Mouse (Mus musculus) hindbrain, embryonic 11.5 days (tissue): Measurements from ENCODE around the gene Lrp2. TPM values are rescaled to one million over a fixed set of nuclear protein-coding genes. Genes with fewer than 3 reads are reported as not detected.
A peak's percentile ranks its signal among the peaks of the same experiment; 100 is the strongest.

Experiments
- ATAC-seq: fragments of 200-750 bp; cut with Nextera tagmentation; 2 replicates; pipeline ENCODE4 v1.8.0; 2017; ENCODE audit warnings: mild to moderate bottlenecking, moderate TSS enrichment, moderate library complexity; ENCODE audit not compliant: low FRiP score
- DNase-seq: peaks from one replicate; pipeline ENCODE4 v3.0.0-alpha.2; 2015; ENCODE audit warnings: low spot score
- H3K27ac ChIP-seq: fragments of 300-500 bp; sonication (generic); 2 replicates; pipeline ENCODE4 v1.5.1; 2014; ENCODE audit warnings: mild to moderate bottlenecking, low read depth, low read length
- H3K27me3 ChIP-seq: fragments of 300-500 bp; sonication (generic); 2 replicates; pipeline ENCODE4 v1.6.1; 2014; ENCODE audit warnings: mild to moderate bottlenecking, low read length, moderate library complexity, mixed read lengths; ENCODE audit not compliant: control insufficient read depth, insufficient read depth
- H3K36me3 ChIP-seq: fragments of 300-500 bp; sonication (generic); 2 replicates; pipeline ENCODE4 v1.6.1; 2014; ENCODE audit warnings: mild to moderate bottlenecking, low read length, moderate library complexity, mixed read lengths; ENCODE audit not compliant: control insufficient read depth, insufficient read depth
- H3K4me1 ChIP-seq: fragments of 300-500 bp; sonication (generic); replicated peaks from 2 replicates; pipeline ENCODE4 v1.6.1; 2014; ENCODE audit warnings: low read length, mixed read lengths; ENCODE audit not compliant: control insufficient read depth, insufficient read depth
- H3K4me2 ChIP-seq: fragments of 300-500 bp; sonication (generic); replicated peaks from 2 replicates; pipeline ENCODE4 v1.6.1; 2014; ENCODE audit warnings: mild to moderate bottlenecking, low read depth, low read length
- H3K4me3 ChIP-seq: fragments of 300-500 bp; sonication (generic); 2 replicates; pipeline ENCODE4 v1.5.1; 2014; ENCODE audit warnings: low read depth, low read length
- H3K9ac ChIP-seq: fragments of 300-500 bp; sonication (generic); 2 replicates; pipeline ENCODE4 v1.6.1; 2014; ENCODE audit warnings: low read depth, low read length
- H3K9me3 ChIP-seq: fragments of 300-500 bp; sonication (generic); 2 replicates; pipeline ENCODE4 v1.6.1; 2016; ENCODE audit warnings: low read length; ENCODE audit not compliant: control insufficient read depth
- whole genome bisulfite sequencing: fragments of 180-500 bp; shearing (Covaris S2); extraction: QIAGEN DNeasy Blood & Tissue Kit; methylation state at CpG from one replicate; pipeline ENCODE4 v1.1.7; 2014; 5-methylcytosine and 5-hydroxymethylcytosine counted together
- polyA plus RNA-seq: library from polyadenylated mRNA; unstranded; fragments of >200 nt; fragmentation: Nextera tagmentation; extraction: Ambion mirVana; gene quantifications from 2 replicates; pipeline ENCODE4 v1.2.1, GENCODE M21; 2014

Lrp2 gene
- polyA plus RNA-seq, 1 experiment from 2014 or later, result 2.9 TPM

DNA sequence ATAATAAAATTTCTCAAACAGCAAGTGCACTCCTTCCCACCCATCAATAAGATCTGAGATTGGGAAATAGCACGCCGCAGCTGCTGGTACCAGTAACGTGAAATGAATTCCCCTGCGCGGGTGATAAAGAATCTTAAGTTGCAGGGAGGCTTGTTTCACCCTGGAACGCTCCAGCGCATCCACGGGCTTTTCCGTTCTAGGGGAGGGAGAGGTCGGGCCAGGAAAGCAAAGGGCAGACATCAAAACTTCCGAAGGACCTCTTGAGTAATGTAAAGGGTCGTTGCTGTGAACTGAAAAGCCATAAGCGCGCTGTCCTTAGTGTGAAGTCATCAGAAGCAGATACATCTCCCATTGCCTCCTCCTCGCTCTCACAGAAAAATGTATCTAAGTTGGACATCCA lies 26.5 kb downstream of the Lrp2 start:
- H3K27ac ChIP-seq, result no peak overlapping the region
- WGBS, result 80% methylated on average over 15 of the region's 15 CpGs
- no peak overlapping the region for H3K4me2 ChIP-seq
- no peak overlapping the region for H3K9ac ChIP-seq
- no peaks in the 10 kb centered on the region for H3K4me1 ChIP-seq
- no peak for DNase-seq
- ATAC-seq, result no peak
- H3K4me3 ChIP-seq, result no peak overlapping the region
- H3K36me3 ChIP-seq, result no peaks in the 10 kb centered on the region
- H3K9me3 ChIP-seq, result no peaks in the 10 kb centered on the region
- no peaks in the 10 kb centered on the region for H3K27me3 ChIP-seq

- DNase-seq, result no peak
- Histone ChIP-seq H3K27ac (no peak overlapping the region), H3K27me3 (no peaks in the 10 kb centered on the region), H3K4me2 (no peak overlapping the region), H3K9ac (no peak overlapping the region), H3K9me3 (no peaks in the 10 kb centered on the region), H3K4me1 (no peaks in the 10 kb centered on the region), H3K36me3 (no peaks in the 10 kb centered on the region), H3K4me3 (no peak overlapping the region)
- WGBS, result 77% methylated on average over 7 of the region's 7 CpGs
- ATAC-seq, result no peak
Measured at GRCm38 (mm10) chr2:69556686-69557085, 29.2 kb downstream of the Lrp2 start.

DNA sequence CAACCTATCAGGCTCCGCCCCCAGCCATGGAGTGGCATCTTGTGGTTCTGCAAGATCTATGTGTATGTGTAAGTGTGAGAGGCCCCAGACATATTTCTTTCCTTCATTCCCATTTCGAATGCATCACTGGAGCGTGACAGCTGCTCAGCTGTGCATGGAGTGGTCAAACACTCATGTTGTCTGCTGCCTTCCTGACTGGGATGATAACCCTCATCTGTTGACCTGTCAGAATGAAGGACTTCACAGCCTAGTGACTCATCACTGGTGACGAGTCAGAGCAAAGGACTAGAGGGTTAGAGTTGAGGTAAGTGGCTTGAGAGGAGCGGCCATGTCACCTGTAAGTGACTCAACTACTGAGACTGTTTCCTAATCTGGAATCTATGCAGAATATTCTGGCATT lies 34.2 kb downstream of the Lrp2 start:
- DNase-seq, result no peak
- Histone ChIP-seq H3K36me3 (no peaks in the 10 kb centered on the region), H3K27ac (no peak overlapping the region), H3K9me3 (no peaks in the 10 kb centered on the region), H3K4me1 (no peaks in the 10 kb centered on the region), H3K27me3 (no peaks in the 10 kb centered on the region), H3K9ac (no peak overlapping the region), H3K4me2 (no peak overlapping the region), H3K4me3 (no peak overlapping the region)
- ATAC-seq, result no peak
- 79% methylated on average over 5 of the region's 5 CpGs for WGBS

DNA sequence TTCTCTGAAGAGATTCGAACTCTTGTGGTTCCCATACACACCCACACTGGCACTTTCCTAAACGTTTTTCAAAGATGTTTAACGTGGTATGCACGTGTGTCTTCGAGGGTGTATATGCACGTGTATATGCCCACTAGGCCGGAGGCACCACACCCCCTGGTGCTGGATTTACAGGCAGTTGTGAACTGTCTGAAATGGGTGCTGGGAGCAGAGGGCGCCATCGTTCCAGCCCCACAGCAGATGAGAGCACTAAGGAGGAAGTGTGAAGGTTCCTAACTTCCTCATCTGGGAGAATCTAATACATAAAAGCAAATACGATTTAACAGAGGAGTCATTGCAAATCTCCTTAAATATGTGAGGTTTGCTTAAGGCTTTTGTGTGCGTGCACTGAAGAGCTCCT lies 39.0 kb downstream of the Lrp2 start:
- H3K4me1 ChIP-seq, result no peaks in the 10 kb centered on the region
- ATAC-seq (no peak), DNase-seq (no peak)
- no peak overlapping the region for H3K9ac ChIP-seq
- H3K27ac ChIP-seq, result no peak overlapping the region
- 87% methylated on average over 11 of the region's 11 CpGs for WGBS
- H3K36me3 ChIP-seq, result no peaks in the 10 kb centered on the region
- no peaks in the 10 kb centered on the region for H3K9me3 ChIP-seq
- no peak overlapping the region for H3K4me2 ChIP-seq
- no peak overlapping the region for H3K4me3 ChIP-seq
- no peaks in the 10 kb centered on the region for H3K27me3 ChIP-seq

- Histone ChIP-seq H3K4me3 (no peak overlapping the region), H3K36me3 (no peaks in the 10 kb centered on the region), H3K9me3 (no peaks in the 10 kb centered on the region), H3K4me2 (no peak overlapping the region), H3K27me3 (no peaks in the 10 kb centered on the region), H3K9ac (no peak overlapping the region), H3K4me1 (no peaks in the 10 kb centered on the region), H3K27ac (no peak overlapping the region)
- no peak for ATAC-seq
- DNase-seq, result no peak
- WGBS, result 79% methylated on average over 7 of the region's 7 CpGs
Measured at GRCm38 (mm10) chr2:69536018-69536417, 49.8 kb downstream of the Lrp2 start.

GRCm38 (mm10) chr2:69531528-69532055 lies 54.3 kb downstream of the Lrp2 start:
- ATAC-seq, result peak; percentile 40; the same call in 1 of the 2 replicates
- Histone ChIP-seq H3K4me1 (no peaks in the 10 kb centered on the region), H3K36me3 (no peaks in the 10 kb centered on the region), H3K27me3 (no peaks in the 10 kb centered on the region), H3K9ac (peak overlapping the region; percentile 15; the same call in 1 of the 2 replicates), H3K4me3 (no peak overlapping the region), H3K4me2 (no peak overlapping the region), H3K9me3 (no peaks in the 10 kb centered on the region), H3K27ac (no peak overlapping the region)
- peak; percentile 31 for DNase-seq
- 24% methylated on average over 3 of the region's 3 CpGs for WGBS

- Histone ChIP-seq H3K36me3 (no peaks in the 10 kb centered on the region), H3K27ac (no peak overlapping the region), H3K9ac (no peak overlapping the region), H3K27me3 (no peaks in the 10 kb centered on the region), H3K9me3 (no peaks in the 10 kb centered on the region), H3K4me2 (no peak overlapping the region), H3K4me3 (no peak overlapping the region), H3K4me1 (no peaks in the 10 kb centered on the region)
- 11% methylated on average over 14 of the region's 14 CpGs for WGBS
- DNase-seq (no peak), ATAC-seq (peak; percentile 38; the same call in 1 of the 2 replicates)
Measured at GRCm38 (mm10) chr2:69530691-69531527, 55.0 kb downstream of the Lrp2 start.

- ATAC-seq, result no peak
- Histone ChIP-seq H3K4me1 (no peaks in the 10 kb centered on the region), H3K36me3 (no peaks in the 10 kb centered on the region), H3K4me2 (no peak overlapping the region), H3K4me3 (no peak overlapping the region), H3K9me3 (no peaks in the 10 kb centered on the region), H3K9ac (no peak overlapping the region), H3K27me3 (no peaks in the 10 kb centered on the region), H3K27ac (no peak overlapping the region)
- WGBS, result 34% methylated on average over 5 of the region's 5 CpGs
- DNase-seq, result no peak
Measured at GRCm38 (mm10) chr2:69530126-69530525, 55.7 kb downstream of the Lrp2 start.

DNA sequence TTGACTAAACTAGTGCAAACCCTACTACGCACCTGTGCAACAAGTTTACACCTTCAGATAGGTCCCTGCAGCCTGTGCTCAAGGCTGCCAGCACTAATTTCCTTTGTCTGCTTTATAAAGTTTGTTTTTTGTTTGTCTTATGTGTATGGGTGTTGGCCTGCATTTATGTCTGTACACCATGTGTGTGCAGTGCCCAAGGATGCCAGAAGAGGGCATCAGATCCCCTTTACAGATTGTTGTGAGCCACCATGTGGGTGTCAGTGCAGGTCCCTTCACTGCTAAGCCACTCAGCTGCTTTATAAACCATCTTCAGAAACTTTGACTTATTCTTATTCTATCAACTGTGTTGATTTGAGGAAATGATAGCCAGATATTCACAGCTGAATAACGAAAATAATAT lies 65.6 kb downstream of the Lrp2 start:
- H3K27ac ChIP-seq, result no peak overlapping the region
- H3K9ac ChIP-seq, result no peak overlapping the region
- no peaks in the 10 kb centered on the region for H3K4me1 ChIP-seq
- H3K9me3 ChIP-seq, result no peaks in the 10 kb centered on the region
- H3K27me3 ChIP-seq, result no peaks in the 10 kb centered on the region
- no peak for DNase-seq
- H3K4me3 ChIP-seq, result no peak overlapping the region
- no peaks in the 10 kb centered on the region for H3K36me3 ChIP-seq
- no peak overlapping the region for H3K4me2 ChIP-seq
- no peak for ATAC-seq
- 96% methylated on average over 2 of the region's 2 CpGs for WGBS
